Mouse (Mus musculus) spleen, postnatal 4 days (tissue): Measurements from ENCODE around the gene Grid2ip.
"Not testable (repeated sequence)": the region's sequence is repeated elsewhere in the genome, so short reads cannot be mapped to it uniquely, and the experiment has no call there.

Experiments
- DNase-seq, 2 experiments: peaks; one replicate each; pipeline ENCODE4 v3.0.0; 2022; ENCODE audit warnings: low spot score in 2 of 2

Grid2ip gene

GRCm38 (mm10) chr5:143363678-143364615 is 6.8 kb downstream of the Grid2ip start:
- DNase-seq, result no peak

- DNase-seq, result no peak
Measured at GRCm38 (mm10) chr5:143367931-143368330, 10.8 kb downstream of the Grid2ip start.

- DNase-seq, result no peak
Measured at GRCm38 (mm10) chr5:143369611-143370255, 12.6 kb downstream of the Grid2ip start.

GRCm38 (mm10) chr5:143370416-143371145 is 13.4 kb downstream of the Grid2ip start:
- DNase-seq, result no peak

- DNase-seq, result no peak
Measured at GRCm38 (mm10) chr5:143371146-143371510, 14.0 kb downstream of the Grid2ip start.

- no peak for DNase-seq
Measured at GRCm38 (mm10) chr5:143372818-143373217, 15.7 kb downstream of the Grid2ip start.

GRCm38 (mm10) chr5:143375242-143375641 is 18.1 kb downstream of the Grid2ip start:
- peak; percentile 63 to 89 for DNase-seq

- no peak for DNase-seq
Measured at GRCm38 (mm10) chr5:143376156-143376555, 19.0 kb downstream of the Grid2ip start.

- no peak for DNase-seq
Measured at GRCm38 (mm10) chr5:143386797-143387621, 29.9 kb downstream of the Grid2ip start.

- DNase-seq, result no peak
Measured at GRCm38 (mm10) chr5:143394184-143394583, 37.0 kb downstream of the Grid2ip start.

GRCm38 (mm10) chr5:143394966-143395365 is 37.8 kb downstream of the Grid2ip start:
- DNase-seq, result not testable (repeated sequence)

- DNase-seq, result peak in 1 of 2 experiments; percentile 45
Measured at GRCm38 (mm10) chr5:143395649-143396048, 38.5 kb downstream of the Grid2ip start.

GRCm38 (mm10) chr5:143400501-143400900 is 43.4 kb downstream of the Grid2ip start:
- no peak for DNase-seq

- no peak for DNase-seq
Measured at GRCm38 (mm10) chr5:143401556-143401955, 44.4 kb downstream of the Grid2ip start.

GRCm38 (mm10) chr5:143403221-143404147 is 46.3 kb downstream of the Grid2ip start, which contains the start of gene Kdelr2:
Kdelr2 (plus strand) TSS chr5:143403838.
- DNase-seq, result peak; percentile 90 to 95

GRCm38 (mm10) chr5:143404148-143404930 is 47.2 kb downstream of the Grid2ip start:
- peak in 1 of 2 experiments; percentile 27 for DNase-seq

- no peak for DNase-seq
Measured at GRCm38 (mm10) chr5:143405200-143405599, 48.1 kb downstream of the Grid2ip start.

- DNase-seq, result no peak
Measured at GRCm38 (mm10) chr5:143406548-143406947, 49.4 kb downstream of the Grid2ip start.

GRCm38 (mm10) chr5:143409239-143409638 is 52.1 kb downstream of the Grid2ip start:
- no peak for DNase-seq
